Mouse (Mus musculus) gastrocnemius, postnatal 10 days (tissue): ENCODE measurements around the gene Bcor. TPM values are rescaled to one million over a fixed set of nuclear protein-coding genes. Genes with fewer than 3 reads are reported as not detected.

Experiments
- DNase-seq: peaks from one replicate; pipeline ENCODE4 v3.0.0; 2021; ENCODE audit warnings: mixed read lengths
- total RNA-seq, 2 experiments: library from RNA; stranded (reverse); gene quantifications; 2 replicates each; pipeline ENCODE4 v1.2.3; 2021

Bcor gene
- total RNA-seq, 2 experiments from 2014 or later: 20.6 to 28.0 TPM

DNA sequence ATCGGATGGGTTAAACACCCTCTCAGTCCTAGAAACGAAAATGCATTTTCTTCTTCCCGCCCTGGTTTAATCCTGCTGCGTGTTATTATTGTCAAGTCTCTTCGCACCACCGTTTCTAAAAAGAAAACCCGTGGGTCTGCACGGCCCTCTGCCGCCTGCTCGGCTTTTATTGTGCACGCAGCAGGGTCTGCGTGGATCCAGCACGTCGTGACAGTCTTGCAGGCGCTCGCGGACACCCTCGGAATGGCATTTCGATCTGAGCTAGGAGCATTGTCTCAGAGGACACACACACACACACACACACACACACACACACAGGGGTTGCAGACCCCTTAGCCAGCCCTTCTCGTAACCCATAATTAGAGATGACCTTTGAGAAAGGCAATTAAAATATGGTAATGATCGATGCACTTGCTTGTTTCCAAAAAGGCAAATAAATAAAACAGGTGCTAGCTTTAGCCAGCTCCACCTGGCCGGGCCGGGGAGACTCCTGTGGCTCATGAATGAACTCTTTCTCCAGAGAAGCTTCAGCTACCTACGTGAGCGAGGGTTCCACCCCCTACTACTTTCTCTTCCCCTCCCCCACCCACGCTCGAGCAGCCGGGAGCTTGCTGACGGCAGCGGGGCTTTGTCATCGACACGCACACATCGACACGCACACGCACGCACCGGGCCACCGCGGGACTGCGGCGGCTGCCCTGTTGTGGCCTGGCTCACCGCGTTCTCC, 8.7 kb downstream of the Bcor start:
- no peak for DNase-seq

DNA sequence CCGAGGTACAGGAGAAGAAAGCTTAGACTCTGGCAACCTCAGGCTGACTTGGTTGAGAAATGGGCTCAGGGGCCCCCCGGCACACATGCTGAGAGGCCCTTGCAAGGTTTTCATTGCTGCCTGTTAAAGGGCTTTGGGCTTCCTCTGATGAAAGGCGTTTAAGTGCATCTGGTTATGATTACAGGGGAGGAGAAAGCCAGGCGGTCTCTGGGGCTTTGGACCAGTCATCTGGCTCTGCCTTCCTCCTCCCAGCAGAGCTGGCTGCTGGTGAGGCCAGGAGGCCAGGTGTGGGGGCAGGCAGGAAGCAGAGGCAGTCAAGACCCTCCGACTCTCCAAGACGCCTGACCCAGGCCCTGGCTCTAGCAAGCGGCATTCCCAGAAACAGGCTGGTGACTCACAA, 9.7 kb downstream of the Bcor start:
- no peak for DNase-seq

DNA sequence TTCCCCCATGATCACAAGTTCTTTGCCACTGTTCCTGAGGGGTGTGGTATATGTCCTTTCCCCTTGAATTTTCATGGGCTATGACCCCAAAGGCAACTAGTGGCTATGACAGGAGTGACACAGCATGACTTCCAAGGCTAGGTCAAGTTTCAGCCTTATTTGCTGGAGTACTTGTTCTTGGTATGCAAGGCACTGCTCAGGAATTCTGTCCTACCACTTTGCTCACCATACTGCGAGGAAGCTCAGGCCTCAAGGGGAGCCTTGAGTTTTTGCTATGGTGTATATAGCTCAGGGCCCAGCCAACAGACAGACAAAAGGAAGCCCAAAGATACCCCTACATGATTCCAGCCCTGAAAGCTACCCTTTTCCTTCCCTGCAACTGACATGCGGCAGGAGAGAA, 13.9 kb downstream of the Bcor start:
- DNase-seq: no peak

DNA sequence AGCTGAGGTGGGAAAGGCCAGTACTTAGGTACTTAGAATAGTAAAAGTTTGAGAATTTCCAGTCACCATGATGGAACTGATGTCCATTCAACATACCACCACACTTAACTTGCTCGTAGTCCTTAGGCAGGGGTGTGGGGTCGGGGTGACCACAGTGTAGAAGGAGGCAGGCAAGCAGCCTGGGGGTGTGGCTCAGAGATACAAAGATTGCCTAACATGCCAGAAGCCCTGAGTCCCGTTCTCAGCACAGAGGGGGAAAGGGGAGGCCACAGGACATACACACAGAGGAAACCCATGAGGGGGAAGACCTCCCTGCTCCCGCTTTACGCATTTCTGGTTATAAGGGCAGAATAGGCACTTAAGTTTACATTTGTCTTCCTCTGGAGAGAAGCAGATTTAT, 17.3 kb downstream of the Bcor start:
- DNase-seq: no peak

DNA sequence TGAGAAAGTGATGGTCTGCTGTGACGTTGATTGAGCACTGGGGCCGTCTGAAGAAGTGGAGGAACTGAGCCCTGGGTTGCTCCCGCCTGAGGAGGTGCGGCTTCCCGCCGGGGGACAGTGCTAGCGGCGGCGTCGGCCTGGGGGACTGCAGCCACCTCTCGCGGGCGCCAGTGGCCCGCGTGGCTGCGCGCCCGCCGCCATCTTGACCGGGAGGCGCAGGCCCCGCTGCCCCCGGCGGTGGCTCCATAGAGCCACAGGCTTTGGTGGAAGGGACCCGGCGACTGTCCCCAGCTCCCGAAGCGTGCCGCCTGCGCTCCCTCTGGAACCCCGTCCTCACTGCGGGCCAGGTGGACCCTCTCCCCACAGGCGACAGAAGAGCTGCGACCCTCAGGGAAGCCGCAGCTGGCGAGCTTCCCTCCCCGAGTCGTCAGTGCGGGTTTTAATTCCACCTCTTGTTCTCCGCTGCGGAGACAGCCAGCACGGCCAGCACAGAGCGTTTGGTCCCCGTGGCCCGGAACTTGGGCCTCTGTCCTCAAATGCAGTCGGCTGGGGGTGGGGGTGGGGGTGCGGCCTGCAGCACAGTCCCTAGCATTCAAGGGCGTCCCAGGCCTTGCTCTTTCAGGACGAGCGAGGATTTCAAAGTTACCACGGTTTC, 19.9 kb downstream of the Bcor start:
- DNase-seq: peak; percentile 22

DNA sequence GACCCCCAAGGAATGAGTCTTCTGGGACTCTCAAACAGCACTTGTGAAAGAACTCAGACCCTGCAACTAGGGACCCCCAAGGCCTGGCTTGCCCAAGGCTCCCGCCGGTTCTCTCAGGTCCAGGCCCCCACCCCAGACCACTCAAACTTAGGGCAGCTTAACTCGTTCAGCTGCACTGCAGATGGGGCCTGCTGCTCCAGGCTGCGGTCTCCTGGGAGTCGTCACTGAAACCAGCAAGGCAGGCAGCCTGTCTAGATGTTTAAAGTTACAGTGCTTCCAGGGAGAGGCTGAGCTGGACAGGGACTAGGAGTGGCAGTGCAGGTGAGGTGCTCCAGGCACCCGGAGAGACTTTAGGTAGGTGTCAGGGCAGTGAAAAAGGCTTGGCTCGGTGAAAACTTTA, 21.9 kb downstream of the Bcor start:
- DNase-seq: no peak

DNA sequence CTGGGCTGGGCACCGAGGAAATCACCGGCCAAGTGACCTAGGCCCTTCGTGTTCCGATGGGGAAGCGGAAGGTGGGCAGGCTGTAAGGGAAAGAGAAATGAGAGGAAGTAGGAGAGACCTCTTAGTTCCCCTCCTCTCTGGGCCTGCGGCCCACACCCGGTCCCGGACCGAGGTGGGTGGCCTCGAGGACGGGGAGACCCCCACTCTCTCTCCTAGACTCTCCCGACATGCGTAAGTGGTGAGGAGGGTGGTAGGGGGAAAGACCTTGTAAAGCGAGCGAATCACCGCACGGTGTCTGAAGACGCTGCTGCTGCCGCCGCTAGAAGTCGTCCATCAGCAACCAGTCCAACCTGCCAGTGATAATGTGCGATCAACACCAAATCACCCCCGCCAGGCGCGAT, 23.0 kb downstream of the Bcor start:
- DNase-seq: no peak

DNA sequence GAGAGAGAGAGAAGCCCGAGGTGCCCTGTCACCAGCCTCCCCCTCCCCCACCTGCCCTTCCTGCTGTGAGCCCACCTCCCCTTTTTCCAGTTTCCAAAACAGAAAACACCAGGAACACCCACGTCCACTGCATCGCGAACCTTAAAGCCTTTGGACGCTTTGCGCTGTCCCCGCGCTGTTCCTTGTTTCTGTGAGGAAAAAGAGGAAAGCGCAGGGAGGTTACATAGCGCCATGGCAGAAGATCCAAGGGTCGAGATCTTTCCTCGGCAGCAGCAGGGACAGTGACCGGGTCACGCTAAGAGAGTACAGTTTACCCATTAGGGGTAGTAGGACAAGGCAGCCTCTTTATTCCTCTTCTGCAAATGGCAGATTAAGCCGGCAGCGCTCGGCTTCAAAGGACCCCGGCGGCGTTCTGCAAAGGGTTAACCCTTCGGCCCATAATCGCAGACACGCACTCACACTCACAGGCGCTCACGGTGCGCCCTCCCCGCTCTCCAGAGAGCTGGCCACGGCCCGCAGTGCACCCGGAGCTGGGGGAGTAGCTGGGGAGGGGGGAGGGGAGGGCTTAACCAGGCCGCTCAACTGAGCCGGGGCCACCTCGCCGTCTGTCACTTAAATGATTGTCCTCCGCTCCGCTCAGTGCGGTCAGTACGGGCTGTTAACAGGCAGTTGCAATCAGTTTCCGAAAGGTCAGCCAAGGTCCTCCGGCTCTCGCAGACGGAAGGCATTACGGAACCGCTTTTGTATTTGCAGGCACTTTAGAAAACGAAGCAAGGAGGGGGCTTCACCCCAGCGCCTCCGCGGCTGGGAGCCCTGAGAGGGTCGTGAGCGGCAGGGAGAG, 23.7 kb downstream of the Bcor start:
- DNase-seq: peak; percentile 33

DNA sequence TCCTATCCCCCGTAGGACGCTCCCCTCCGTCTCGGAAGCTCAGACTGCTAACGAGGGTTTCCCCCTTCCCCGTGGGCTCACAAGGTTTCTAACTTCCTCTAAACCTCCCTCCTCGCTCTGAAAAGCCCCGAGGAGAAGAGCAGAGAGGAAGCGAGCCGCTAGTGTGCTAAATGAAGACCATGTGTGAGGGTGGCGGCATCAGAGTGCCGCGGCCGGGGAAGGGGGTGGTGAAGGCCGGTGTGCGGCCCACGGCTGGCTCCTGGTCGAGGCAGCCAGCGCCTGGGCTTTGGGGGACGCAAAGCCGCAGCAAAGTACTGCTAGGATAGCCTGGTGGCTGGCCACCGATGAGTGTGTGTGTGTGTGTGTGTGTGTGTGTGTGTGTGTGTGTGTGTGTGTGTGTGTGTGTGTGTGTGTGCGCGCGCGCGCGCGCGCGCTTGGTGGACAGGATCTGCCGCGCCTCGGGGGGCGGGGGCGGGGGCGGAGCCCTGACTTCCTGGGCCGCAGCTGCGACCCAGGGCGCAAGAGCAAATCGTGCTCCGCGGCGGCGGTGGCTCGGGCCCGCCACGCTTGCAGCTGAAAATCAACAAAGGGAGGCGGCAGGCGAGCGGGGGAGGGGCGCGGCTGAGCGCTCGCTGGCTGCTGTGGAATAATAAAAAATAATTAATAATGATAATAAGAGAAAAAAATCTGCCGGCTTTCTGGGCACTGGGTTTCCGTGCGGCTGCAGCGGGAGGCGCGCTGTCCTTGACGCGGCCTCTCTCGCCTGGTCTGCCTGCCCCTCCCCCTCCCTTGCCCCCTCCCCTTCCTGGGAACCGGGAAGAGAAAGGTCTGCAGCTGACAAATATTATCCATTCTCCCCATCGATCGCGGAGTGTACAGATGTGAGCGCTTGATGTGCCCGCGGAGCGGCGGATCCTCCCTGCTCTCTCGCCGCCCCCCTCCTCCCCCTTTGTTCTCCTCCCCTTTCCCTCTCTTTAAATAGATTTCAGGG, 24.7 kb downstream of the Bcor start:
- peak; percentile 76 for DNase-seq

DNA sequence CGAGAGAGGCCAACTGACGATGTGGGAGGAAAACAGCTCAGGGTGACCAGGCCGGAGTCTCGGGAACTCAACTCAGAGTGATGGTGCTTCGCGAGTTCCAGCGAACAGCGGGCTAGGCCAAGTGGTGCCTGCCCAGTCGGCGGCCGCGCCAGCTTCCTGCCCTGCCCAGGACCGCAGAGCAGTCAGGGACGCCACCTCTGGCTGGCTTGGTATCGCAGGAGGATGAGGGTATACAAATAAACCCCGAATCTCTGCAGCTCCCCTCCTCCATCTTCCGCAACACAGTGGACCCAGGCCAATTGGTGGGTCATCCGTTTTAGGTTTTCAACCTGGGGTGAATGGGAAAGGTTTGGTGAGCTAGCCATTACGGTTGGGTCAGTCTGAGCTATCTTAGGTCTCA, 25.6 kb downstream of the Bcor start:
- peak; percentile 76 for DNase-seq

DNA sequence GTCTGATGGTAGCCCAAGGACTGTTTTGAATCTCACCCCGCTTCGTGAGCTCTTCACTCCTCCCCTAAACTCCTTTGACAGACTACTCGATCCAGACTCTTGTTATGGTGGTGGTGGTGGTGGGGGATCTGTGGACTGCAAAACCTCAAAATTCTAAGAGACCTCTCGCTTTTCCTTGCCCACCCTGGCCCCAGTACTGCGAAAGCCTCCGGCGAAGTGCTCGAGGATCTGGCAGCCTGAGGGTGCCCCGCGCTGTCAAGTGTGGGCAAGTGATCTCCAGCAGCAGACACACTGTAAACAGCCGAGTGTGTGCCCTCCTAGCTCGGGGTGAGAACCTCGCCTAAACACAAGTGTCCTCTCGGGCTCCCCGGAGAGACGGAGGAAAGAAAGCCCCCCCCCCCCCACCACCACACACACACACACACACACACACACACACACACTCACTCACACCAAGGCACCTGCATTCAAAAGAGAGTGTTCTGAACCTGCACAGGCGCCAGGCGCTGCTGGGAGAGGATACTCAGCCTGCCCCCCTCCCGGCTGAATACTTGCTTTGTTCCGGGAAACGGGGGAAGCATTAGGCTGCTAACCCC, 26.2 kb downstream of the Bcor start:
- DNase-seq: no peak

DNA sequence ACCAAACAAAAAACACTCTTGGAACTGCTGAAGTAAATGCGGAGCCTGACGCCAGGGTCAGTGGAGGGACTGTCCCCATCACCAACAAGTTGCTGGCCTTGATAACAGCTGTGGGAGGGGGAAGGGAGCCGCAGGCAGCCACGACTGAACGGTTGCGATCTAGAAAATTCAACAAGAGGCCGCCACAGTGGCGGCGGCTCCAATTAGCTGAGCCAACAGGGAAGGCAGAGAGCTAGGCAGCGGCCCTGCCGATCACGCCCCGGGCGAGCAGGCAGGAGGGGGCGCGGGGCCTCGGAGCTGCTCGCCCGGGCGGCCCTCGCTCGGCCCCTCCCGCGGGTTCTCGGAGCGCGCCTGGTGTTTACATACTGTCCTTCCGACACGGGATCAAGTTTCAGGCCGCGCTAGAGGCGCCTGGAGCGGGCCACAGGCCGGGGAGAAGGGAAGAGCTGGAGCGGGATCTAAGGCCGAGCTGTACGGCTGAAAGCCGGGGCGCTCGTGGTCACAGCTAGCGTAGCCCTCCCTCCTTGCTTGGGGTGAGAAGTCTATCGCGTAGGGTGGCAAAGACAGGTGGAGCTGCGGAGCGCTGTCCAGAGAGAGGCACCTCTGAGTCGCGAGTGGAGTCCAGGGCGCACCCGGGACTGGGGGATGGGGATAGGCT, 26.8 kb downstream of the Bcor start:
- DNase-seq: peak; percentile 55

DNA sequence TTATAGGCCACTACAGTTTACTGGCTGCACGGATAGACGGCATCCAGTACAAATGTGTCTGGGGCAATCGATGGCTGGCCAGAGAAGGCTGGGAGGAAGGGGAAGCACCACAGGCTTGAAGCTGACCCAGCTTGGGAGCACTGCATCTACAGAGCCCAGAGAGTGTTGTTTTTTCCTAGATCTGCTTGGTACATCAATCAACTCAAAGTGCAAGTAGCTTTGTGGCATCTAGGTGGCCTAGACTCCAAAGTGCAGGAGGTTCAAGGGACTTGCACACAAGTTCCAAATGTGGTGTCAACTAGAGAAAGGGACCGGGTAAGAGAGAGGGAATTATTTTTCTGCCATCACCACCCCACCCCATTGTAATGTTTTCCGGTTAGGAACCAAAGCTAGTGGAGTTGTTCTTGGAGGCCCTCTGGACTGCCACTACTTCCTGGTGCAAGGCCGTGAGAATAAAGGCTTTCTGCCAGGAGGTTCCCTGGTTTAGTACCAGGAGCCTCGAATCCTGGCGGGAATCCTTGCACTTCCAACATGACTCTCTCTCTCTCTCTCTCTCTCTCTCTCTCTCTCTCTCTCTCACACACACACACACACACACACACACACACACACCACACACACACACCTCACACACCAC, 27.5 kb downstream of the Bcor start:
- DNase-seq: no peak

DNA sequence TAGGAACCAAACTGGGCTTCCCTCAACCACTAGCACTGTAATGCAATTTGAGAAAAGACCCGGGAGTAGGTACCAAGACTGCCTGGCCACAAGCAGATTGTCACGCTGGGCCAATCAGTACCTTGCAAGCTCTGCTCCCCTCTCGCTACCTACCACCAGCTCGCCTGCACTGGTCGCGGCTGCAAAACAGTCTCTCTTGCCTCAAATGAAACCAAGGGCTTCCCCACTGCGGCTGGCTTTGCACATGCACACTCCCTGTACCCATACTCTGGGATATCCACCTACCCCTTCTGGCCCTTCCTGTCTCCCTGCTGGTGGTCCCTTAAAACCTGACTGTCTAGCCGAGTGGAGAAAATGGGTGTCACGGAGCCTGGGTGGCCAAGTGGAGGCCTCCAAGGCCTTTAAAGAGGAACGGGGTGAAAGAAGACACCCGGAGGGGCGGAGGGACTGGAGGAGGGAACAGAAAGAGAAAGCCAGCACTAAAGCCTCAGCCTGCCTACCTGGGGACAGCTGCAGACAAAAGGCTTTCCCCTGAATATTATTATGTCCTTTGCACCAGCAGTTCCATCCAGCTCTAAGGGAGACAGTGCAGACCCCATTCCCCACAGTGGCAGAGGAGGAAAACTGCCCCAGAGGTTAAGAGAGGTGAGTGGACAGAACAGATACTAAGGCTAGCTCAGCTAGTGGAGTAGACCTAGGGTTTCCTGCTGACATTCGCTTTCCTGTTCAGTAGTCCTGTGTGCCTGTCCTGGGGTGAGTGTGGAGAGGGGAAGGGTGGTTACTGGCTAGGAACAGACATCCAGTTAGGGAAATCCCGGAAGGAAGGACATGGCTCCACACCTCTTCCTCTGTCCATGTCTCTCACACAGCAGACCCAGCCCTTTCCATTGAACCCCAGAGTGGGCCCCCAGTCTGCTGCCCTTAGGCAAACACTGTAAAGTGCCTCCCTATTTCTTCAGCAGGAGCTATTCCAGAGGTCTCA, 30.0 kb downstream of the Bcor start:
- DNase-seq: no peak

DNA sequence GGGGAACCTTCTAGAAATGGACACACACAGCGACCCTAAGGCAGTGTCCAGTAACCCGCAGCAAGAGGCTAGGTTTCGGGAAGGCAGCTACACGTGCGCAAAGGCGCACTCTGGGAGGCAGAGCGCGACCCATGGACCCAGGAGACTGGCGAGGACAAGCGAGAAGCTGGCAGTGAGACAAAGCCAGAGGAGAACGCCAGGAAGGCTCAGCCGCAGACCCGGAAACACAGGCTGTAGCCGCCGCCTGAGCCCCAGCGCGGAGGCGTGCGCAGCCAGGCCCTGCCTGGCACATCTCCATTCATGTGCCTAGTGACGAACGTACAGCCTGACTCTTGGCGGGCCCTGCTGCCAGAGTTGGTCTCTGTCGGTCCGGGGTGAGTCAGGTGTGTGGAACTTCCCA, 30.9 kb downstream of the Bcor start:
- DNase-seq: peak; percentile 50

DNA sequence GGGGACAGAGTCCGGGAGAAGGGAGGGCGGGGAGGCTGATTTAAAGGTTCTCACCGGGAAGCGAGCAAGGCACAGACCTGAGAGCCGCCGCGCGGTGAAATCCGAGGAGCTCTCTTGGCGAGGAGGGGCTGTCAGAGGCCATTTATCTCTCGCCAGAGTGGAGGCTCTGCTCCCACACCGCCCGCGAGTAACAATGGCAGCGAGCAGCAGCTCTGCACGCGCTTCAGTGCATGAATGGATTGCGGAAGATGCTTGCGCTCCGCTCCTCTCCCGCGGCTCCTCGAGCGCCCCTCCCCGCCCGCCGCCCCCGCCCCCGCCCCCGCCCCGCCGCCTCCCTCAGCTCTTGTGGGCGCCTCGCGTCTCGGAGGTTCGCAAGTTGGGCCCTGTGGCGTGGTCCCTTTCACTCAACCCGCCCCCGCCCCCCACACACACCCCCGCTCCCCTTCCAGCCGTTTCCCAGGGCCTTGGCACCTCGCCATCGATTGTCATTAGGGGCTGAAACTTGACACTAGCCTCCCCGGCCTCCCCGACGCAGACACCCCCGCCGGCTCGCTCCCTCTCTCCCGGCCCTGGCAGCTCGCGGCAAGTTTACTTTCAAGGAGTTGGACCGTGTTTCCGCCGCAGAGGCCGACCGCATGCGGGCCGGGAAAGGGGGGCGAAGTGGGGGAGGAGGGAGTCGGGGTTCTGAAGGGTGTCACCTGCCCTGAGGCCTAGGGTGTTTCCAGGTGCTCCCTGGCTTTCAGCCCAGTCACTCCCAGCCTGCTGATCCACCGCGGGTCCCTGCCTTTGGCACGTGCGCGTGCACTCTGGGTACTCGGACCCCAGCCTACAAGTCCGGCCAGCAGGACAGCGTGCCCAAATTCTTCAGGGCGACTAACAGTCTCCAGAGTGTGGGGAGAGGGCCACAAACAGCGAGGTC, 31.7 kb downstream of the Bcor start:
- peak; percentile 64 for DNase-seq

DNA sequence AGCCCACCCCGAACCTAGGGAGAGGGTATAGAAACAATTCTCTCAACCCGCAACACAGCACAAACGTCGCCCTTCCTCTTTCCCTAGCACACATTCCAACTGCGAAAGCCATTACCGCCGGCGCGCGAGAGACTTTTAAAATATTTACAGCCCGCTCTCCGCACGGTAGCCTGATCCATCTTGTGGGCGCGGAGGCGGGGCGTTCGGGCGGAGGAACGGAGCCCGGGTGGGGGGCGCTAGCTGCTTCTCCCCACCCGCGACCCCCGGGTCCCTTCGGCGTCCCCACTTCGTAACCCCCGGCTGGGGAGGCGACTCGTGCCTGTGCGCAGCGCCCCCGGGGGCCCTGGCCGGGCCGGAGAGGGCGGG, 32.4 kb downstream of the Bcor start:
- peak; percentile 26 for DNase-seq

DNA sequence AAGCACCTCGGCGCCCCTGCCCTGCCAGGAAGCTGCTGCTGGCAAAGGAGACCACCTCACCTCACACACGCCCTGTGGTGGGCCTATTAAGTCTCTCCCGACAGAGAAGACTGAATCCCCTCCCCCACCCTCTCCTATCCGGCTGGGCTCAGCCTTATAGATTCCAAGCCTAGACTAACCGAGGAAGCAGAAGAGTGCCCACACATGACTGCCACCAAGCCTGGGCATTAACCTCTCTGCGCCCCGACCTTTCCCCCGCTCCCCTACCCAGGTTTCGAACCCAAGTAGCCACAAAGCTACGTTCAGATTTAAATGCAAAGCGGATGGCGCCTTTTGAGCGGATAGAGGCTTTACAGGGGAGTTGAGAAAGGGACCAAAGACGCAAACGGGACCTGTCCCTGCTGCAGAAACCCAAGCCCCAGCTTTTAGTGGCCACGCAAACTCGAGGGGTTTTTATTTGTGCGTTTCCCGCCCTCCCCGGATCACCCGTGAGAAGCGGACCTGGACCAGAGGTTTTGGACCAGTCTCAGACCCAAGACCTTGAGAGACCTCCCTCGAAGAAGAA, 33.0 kb downstream of the Bcor start:
- DNase-seq: no peak
